Mouse (Mus musculus) CD4-positive helper T cell, adult 2 months (primary cell): Measurements from ENCODE around the gene Eme2.
A peak's percentile ranks its signal among the peaks of the same experiment; 100 is the strongest.

Experiments used
- DNase-seq: peaks from one replicate; pipeline ENCODE4 v3.0.0-alpha.2; 2012; ENCODE audit warnings: low read depth, missing footprints, low spot score

The Eme2 gene

GRCm38 (mm10) chr17:24896993-24897269 is 2.0 kb upstream of the Eme2 start:
- DNase-seq, result no peak

- DNase-seq, result peak; percentile 81
Measured at GRCm38 (mm10) chr17:24896241-24896992, 1.5 kb upstream of the Eme2 start, which contains the start of gene Nme3. Nme3 (plus strand) TSS chr17:24896500.

- DNase-seq, result no peak
Measured at GRCm38 (mm10) chr17:24895571-24896240, 819 bp upstream of the Eme2 start.

GRCm38 (mm10) chr17:24894061-24894994 is 559 bp downstream of the Eme2 start:
- DNase-seq, result peak; percentile 22

- DNase-seq, result no peak
Measured at GRCm38 (mm10) chr17:24893276-24893675, 1.6 kb downstream of the Eme2 start.

GRCm38 (mm10) chr17:24892785-24893184 is 2.1 kb downstream of the Eme2 start:
- no peak for DNase-seq

GRCm38 (mm10) chr17:24891321-24891720 is 3.6 kb downstream of the Eme2 start:
- DNase-seq, result no peak

GRCm38 (mm10) chr17:24890151-24891092 is 4.5 kb downstream of the Eme2 start:
- DNase-seq, result no peak

GRCm38 (mm10) chr17:24888862-24889261 is 6.0 kb downstream of the Eme2 start:
- no peak for DNase-seq

- peak; percentile 23 for DNase-seq
Measured at GRCm38 (mm10) chr17:24887291-24888080, 7.4 kb downstream of the Eme2 start.

GRCm38 (mm10) chr17:24886932-24887271 is 8.0 kb downstream of the Eme2 start:
- no peak for DNase-seq

- DNase-seq, result peak; percentile 99
Measured at GRCm38 (mm10) chr17:24886134-24886931, 8.6 kb downstream of the Eme2 start, which contains the start of the genes Nubp2 and Spsb3. Nubp2 (minus strand) TSS chr17:24886349. Spsb3 (plus strand) TSS chr17:24886643.

- no peak for DNase-seq
Measured at GRCm38 (mm10) chr17:24885356-24886133, 9.3 kb downstream of the Eme2 start.

- DNase-seq, result no peak
Measured at GRCm38 (mm10) chr17:24884391-24884790, 10.5 kb downstream of the Eme2 start.

GRCm38 (mm10) chr17:24881738-24882440 is 13.0 kb downstream of the Eme2 start:
- no peak for DNase-seq

- no peak for DNase-seq
Measured at GRCm38 (mm10) chr17:24878531-24878930, 16.4 kb downstream of the Eme2 start.

GRCm38 (mm10) chr17:24878117-24878397 is 16.8 kb downstream of the Eme2 start:
- no peak for DNase-seq
